Mouse (Mus musculus): Measurements from ENCODE around the gene Olfr1445.

Gene Olfr1445

GRCm38 (mm10) chr19:12883555-12883954 is at the start of gene Olfr1445:
Gene Olfr1445 (plus strand): TSS chr19:12883855.
- no peak for DNase-seq (ENCODE audit: low spot score)

GRCm38 (mm10) chr19:12838507-12838906 is 45.1 kb upstream of the Olfr1445 start:
- DNase-seq (ENCODE audit: low spot score), result no peak

- DNase-seq (ENCODE audit: low spot score), result no peak
Observed at GRCm38 (mm10) chr19:12846382-12846781, 37.3 kb upstream of the Olfr1445 start, which contains the start of gene Gm5244. Gene Gm5244 (plus strand): TSS chr19:12846682.

- DNase-seq (ENCODE audit: low spot score), result no peak
Observed at GRCm38 (mm10) chr19:12856983-12857382, 26.7 kb upstream of the Olfr1445 start, which contains the start of gene Olfr1444. Gene Olfr1444 (plus strand): TSS chr19:12857283.

GRCm38 (mm10) chr19:12893424-12893823 is 9.8 kb downstream of the Olfr1445 start, which contains the start of gene Olfr1446:
Gene Olfr1446 (minus strand): TSS chr19:12893524.
- no peak for DNase-seq (ENCODE audit: low spot score)

GRCm38 (mm10) chr19:12903643-12904042 is 20.0 kb downstream of the Olfr1445 start, which contains the start of gene Olfr1447:
Gene Olfr1447 (minus strand): TSS chr19:12903743.
- no peak for DNase-seq (ENCODE audit: low spot score)

GRCm38 (mm10) chr19:12924319-12924718 is 40.7 kb downstream of the Olfr1445 start, which contains the start of gene Olfr1448:
Gene Olfr1448 (minus strand): TSS chr19:12924419.
- DNase-seq (ENCODE audit: low spot score), result no peak

- no peak for DNase-seq (ENCODE audit: low spot score)
Observed at GRCm38 (mm10) chr19:12930540-12930939, 46.9 kb downstream of the Olfr1445 start, which contains the start of gene Olfr1449. Gene Olfr1449 (plus strand): TSS chr19:12930840.

Data from ovary, postnatal 14 days (tissue).